Mouse (Mus musculus) embryo, embryonic 11.5 days (tissue): ENCODE measurements around the gene Vasn.
A peak's percentile ranks its signal among the peaks of the same experiment; 100 is the strongest.

Experiments
- DNase-seq: peaks from one replicate; pipeline ENCODE4 v3.0.0-alpha.2; 2012; ENCODE audit warnings: low read depth, low spot score

The Vasn gene

GRCm38 (mm10) chr16:4642190-4642589 is 2.4 kb downstream of the Vasn start:
- peak; percentile 45 for DNase-seq

GRCm38 (mm10) chr16:4642937-4643336 is 3.2 kb downstream of the Vasn start:
- no peak for DNase-seq

DNA sequence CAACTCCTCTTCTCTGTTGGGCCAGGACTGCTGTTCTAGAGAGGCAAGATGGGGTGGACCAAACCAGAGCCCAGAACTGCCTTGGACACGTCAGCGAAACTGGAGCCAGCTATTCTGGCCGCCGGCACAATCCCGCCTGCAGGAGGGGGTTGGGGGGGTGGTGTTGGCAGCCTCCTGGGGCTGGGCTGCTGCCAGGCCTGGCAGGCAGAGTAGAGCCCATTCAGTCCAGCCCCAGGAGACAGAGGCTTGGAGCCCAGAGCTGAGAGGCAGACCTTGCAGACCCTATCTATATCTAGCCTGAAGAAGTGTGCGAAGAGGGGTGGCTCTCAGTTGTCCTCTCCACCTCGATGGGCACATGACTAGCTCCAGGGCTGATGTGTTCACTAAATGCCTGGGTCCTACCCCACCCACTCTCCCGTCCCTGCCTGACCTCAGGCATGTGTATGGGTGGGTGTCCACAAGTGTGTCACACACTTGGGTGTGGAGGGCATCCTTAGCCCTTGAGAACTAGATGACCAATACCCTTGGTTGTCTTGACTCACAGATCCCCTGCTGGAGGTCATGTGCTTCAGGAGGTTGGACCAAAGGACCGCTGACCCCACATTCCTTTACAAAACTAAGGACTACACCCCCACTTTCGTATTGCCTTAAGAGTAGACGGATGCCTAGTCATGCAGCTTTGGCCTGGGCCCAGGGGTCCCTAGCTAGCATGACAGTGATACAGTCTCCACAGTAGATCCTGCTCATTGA is 4.1 kb downstream of the Vasn start:
- no peak for DNase-seq

GRCm38 (mm10) chr16:4645867-4646266 is 6.1 kb downstream of the Vasn start:
- no peak for DNase-seq

DNA sequence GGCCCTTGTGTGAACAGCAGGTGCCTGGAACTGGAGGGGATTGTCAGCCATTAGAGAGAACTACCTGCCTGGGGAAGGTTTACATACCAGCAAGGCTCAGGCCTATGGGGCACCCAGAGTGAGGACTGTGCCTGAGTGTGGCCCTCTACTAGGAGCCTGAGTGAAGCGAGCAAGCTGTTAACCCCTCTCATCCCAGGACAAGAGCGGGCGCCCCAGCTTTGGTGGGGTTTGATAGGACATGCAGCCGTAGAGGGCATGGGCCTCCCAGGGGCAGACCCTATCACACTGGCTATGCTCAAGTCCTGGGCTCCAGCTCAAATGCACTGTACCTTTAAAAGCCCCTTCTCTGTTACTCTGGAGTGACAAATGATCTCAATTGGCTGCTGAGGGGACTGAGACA is 7.1 kb downstream of the Vasn start:
- no peak for DNase-seq

DNA sequence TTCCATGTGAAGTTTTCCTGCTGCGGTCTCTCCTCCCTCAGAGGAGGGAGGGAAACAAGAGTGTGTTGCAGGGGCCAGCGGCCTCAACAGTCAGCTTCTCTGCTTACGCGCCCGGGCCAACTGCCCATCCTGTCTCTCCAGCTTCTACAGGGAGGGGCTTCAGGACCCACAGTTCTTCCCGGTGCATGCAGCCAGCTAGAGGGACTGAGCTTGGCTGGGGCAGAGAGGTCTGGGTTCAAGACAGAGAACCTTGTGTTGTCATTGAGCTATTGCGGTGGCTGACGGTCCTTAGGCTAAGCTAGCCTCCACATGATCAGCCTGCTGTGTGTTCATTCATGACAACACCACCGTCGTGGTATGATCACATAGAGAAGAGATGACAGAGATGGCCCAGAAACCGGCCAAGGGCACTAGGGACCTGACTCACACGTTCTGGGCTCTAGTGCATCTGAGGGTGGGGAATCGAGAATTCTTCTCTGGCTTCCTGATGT is 8.0 kb downstream of the Vasn start:
- no peak for DNase-seq

DNA sequence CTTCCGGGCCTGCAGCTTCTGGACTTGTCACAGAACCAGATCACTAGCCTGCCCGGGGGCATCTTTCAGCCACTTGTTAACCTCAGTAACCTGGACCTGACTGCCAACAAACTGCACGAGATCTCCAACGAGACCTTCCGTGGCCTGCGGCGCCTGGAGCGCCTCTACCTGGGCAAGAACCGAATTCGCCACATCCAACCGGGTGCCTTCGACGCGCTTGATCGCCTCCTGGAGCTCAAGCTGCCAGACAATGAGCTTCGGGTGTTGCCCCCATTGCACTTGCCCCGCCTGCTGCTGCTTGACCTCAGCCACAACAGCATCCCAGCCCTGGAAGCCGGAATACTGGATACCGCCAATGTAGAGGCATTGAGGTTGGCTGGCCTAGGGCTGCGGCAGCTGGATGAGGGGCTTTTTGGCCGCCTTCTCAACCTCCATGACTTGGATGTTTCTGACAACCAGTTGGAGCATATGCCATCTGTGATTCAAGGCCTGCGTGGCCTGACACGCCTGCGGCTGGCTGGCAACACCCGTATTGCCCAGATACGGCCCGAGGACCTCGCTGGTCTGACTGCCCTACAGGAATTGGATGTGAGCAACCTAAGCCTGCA is 8.8 kb downstream of the Vasn start:
- no peak for DNase-seq

DNA sequence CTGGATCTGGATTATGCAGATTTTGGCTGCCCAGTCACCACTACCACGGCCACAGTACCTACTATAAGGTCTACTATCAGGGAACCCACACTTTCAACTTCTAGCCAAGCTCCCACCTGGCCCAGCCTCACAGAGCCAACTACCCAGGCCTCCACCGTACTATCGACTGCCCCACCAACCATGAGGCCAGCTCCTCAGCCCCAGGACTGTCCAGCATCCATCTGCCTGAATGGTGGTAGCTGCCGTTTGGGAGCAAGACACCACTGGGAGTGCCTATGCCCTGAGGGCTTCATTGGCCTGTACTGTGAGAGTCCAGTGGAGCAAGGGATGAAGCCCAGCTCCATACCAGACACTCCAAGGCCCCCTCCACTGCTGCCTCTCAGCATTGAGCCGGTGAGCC is 9.5 kb downstream of the Vasn start:
- no peak for DNase-seq

DNA sequence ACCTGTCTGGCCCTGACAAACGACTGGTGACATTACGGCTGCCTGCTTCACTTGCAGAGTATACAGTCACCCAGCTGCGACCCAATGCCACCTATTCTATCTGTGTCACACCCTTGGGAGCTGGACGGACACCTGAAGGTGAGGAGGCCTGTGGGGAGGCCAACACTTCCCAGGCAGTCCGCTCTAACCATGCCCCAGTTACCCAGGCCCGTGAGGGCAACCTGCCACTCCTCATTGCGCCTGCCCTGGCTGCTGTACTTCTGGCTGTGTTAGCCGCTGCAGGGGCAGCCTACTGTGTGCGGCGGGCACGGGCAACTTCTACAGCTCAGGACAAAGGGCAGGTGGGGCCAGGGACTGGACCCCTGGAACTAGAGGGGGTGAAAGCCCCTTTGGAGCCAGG is 10.0 kb downstream of the Vasn start:
- no peak for DNase-seq

DNA sequence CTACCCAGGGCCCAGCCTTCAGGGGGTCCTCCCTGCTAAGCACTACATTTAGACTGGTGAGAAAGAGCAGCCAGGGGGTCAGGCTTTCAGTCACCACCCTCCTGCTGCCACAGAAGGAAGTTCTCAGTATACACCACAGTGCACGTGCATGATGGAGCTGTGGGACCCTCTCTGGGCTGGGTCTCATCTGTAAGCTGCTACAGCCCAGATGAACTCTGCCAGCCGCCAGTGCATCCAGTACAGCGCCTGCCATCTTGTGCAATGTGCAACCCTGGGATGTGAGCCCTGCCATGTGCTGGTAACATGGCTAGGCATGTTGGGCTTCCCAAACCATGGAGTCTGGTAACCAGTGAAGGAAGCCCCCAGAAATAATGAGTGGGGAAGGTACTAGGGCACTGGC is 10.4 kb downstream of the Vasn start:
- no peak for DNase-seq

DNA sequence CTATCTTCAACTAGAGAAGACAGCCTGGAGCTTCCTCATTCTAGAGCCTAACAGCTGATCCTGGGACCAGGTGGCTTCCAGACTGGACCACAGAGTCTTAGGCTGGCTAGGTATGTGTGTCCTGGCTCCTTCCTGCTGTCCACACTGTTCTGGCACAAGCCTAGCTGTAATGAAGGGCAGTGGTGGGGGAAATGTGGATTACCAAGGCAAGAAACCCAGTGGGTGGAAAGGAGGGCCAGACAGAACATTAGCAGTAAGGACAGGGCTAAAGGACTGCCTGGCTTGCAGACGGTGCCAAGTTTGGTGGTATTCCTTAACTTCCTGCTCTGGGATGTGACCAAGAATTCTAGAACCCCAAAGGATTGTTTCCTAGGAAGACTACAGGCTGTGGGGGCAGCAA is 11.3 kb downstream of the Vasn start:
- no peak for DNase-seq

GRCm38 (mm10) chr16:4651624-4652023 is 11.9 kb downstream of the Vasn start:
- peak; percentile 45 for DNase-seq

- DNase-seq: no peak
These were observed 13.1 kb downstream of the Vasn start for GRCm38 (mm10) chr16:4652707-4653416.

GRCm38 (mm10) chr16:4654706-4655105 is 15.0 kb downstream of the Vasn start:
- DNase-seq: no peak

DNA sequence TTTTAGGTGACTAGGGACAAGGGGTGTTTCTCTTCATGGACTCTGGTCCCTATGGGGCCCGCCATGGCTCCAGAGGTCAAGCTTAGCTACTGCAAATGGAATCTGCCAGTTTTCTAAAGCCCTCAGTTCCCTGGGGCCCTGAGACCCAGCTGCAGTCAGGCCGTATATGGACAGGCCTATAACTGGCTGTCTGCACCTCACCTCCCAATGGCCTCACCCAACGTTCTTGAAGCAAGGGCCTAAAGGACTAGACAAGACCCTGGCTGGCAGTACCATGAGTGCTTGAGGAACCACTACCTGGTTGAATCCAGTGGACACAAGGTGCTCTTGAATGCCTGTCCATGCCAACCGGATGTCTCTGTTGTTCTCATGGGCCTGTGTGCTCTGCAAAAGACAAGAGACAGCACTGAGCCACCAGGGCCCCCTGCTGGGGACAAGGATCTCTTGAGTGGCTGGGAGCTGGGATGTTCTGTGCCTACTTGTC is 15.6 kb downstream of the Vasn start:
- DNase-seq: no peak

GRCm38 (mm10) chr16:4655764-4656570 is 16.2 kb downstream of the Vasn start:
- DNase-seq: no peak

- no peak for DNase-seq
These were observed 16.9 kb downstream of the Vasn start for GRCm38 (mm10) chr16:4656571-4657081.

- DNase-seq: peak; percentile 74
These were observed 19.1 kb downstream of the Vasn start for GRCm38 (mm10) chr16:4658781-4659245.

GRCm38 (mm10) chr16:4659326-4659725 is 19.6 kb downstream of the Vasn start:
- DNase-seq: no peak

DNA sequence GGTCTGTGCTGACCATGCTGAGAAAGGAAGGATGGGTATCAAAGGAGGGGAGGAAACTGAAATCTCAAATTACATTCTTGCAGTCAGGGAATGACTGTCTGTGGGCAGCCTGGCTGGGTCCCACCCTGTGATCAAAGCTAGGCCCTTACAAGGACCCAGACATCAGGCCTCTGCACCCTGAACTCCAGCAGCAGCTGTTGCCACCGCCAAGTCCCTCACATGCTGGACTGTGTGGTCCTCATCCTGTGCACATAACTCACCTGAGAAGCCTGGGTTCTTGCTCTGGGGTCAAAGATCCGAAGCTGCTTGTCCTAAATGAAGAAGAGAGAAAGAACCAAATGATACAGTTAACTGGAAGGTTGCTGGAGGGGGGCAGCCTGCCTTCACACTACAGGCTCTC is 21.9 kb downstream of the Vasn start:
- no peak for DNase-seq

GRCm38 (mm10) chr16:4663806-4664205 is 24.1 kb downstream of the Vasn start:
- no peak for DNase-seq
